Mouse (Mus musculus): ENCODE results near the gene Ikzf2. TPM values are rescaled to one million over a fixed set of nuclear protein-coding genes. Genes with fewer than 3 reads are reported as not detected.

Ikzf2 gene
- polyA plus RNA-seq, 1 experiment from 2014 or later, result 2.4 TPM

- H3K27ac ChIP-seq (replicated peaks), result no peak overlapping the region
- 24% methylated on average over 5 of the region's 5 CpGs for WGBS
- no peak overlapping the region for H3K4me3 ChIP-seq (ENCODE audit: low read depth, low read length)
- no peak overlapping the region for H3K9ac ChIP-seq (ENCODE audit: low read length)
- ATAC-seq (ENCODE audit: low FRiP score, low TSS enrichment), result no peak
- TF ChIP-seq CTCF (IDR thresholded peaks at IDR 0.05; ENCODE audit: low read depth) (no peak), EP300 (optimal IDR thresholded peaks at IDR 0.05) (no peak)
- DNase-seq (ENCODE audit: low spot score), result no peak
- no peak overlapping the region for H3K4me2 ChIP-seq (replicated peaks; ENCODE audit: low read depth)
- H3K4me1 ChIP-seq (replicated peaks; ENCODE audit: control insufficient read depth, insufficient read depth), result no peaks in the 10 kb centered on the region
- H3K27me3 ChIP-seq (ENCODE audit: control insufficient read depth, insufficient read depth, low read length), result no peaks in the 10 kb centered on the region
- H3K9me3 ChIP-seq (ENCODE audit: control insufficient read depth, low read length), result no peaks in the 10 kb centered on the region
- H3K36me3 ChIP-seq (ENCODE audit: control insufficient read depth, insufficient read depth, low read length), result no peaks in the 10 kb centered on the region
Observed at GRCm38 (mm10) chr1:69513595-69514250, 173.3 kb downstream of the Ikzf2 start.

- H3K4me1 ChIP-seq (replicated peaks; ENCODE audit: control insufficient read depth, insufficient read depth), result no peaks in the 10 kb centered on the region
- WGBS, result 42% methylated on average over 3 of the region's 3 CpGs
- no peaks in the 10 kb centered on the region for H3K27me3 ChIP-seq (ENCODE audit: control insufficient read depth, insufficient read depth, low read length)
- H3K27ac ChIP-seq (replicated peaks), result no peak overlapping the region
- TF ChIP-seq EP300 (optimal IDR thresholded peaks at IDR 0.05), result no peak
- no peak for TF ChIP-seq CTCF (IDR thresholded peaks at IDR 0.05; ENCODE audit: low read depth)
- ATAC-seq (ENCODE audit: low FRiP score, low TSS enrichment), result no peak
- H3K4me3 ChIP-seq (ENCODE audit: low read depth, low read length), result no peak overlapping the region
- H3K36me3 ChIP-seq (ENCODE audit: control insufficient read depth, insufficient read depth, low read length), result no peaks in the 10 kb centered on the region
- no peak overlapping the region for H3K4me2 ChIP-seq (replicated peaks; ENCODE audit: low read depth)
- no peaks in the 10 kb centered on the region for H3K9me3 ChIP-seq (ENCODE audit: control insufficient read depth, low read length)
- no peak for DNase-seq (ENCODE audit: low spot score)
- H3K9ac ChIP-seq (ENCODE audit: low read length), result no peak overlapping the region
Observed at GRCm38 (mm10) chr1:69508275-69508674, 178.8 kb downstream of the Ikzf2 start.

GRCm38 (mm10) chr1:69507513-69507912 lies 179.5 kb downstream of the Ikzf2 start:
- no peak overlapping the region for H3K4me3 ChIP-seq (ENCODE audit: low read depth, low read length)
- no peak overlapping the region for H3K27ac ChIP-seq (replicated peaks)
- 78% methylated on average over 6 of the region's 6 CpGs for WGBS
- TF ChIP-seq CTCF (IDR thresholded peaks at IDR 0.05; ENCODE audit: low read depth), result no peak
- no peak for TF ChIP-seq EP300 (optimal IDR thresholded peaks at IDR 0.05)
- H3K4me1 ChIP-seq (replicated peaks; ENCODE audit: control insufficient read depth, insufficient read depth), result no peaks in the 10 kb centered on the region
- no peak overlapping the region for H3K9ac ChIP-seq (ENCODE audit: low read length)
- no peak for ATAC-seq (ENCODE audit: low FRiP score, low TSS enrichment)
- no peaks in the 10 kb centered on the region for H3K27me3 ChIP-seq (ENCODE audit: control insufficient read depth, insufficient read depth, low read length)
- no peak overlapping the region for H3K4me2 ChIP-seq (replicated peaks; ENCODE audit: low read depth)
- H3K36me3 ChIP-seq (ENCODE audit: control insufficient read depth, insufficient read depth, low read length), result no peaks in the 10 kb centered on the region
- no peak for DNase-seq (ENCODE audit: low spot score)
- no peaks in the 10 kb centered on the region for H3K9me3 ChIP-seq (ENCODE audit: control insufficient read depth, low read length)

GRCm38 (mm10) chr1:69506615-69507159 lies 180.4 kb downstream of the Ikzf2 start:
- Histone ChIP-seq H3K27ac (replicated peaks) (no peak overlapping the region), H3K4me3 (ENCODE audit: low read depth, low read length) (no peak overlapping the region), H3K4me1 (replicated peaks; ENCODE audit: control insufficient read depth, insufficient read depth) (no peaks in the 10 kb centered on the region), H3K4me2 (replicated peaks; ENCODE audit: low read depth) (no peak overlapping the region), H3K27me3 (ENCODE audit: control insufficient read depth, insufficient read depth, low read length) (no peaks in the 10 kb centered on the region), H3K9ac (ENCODE audit: low read length) (no peak overlapping the region), H3K36me3 (ENCODE audit: control insufficient read depth, insufficient read depth, low read length) (no peaks in the 10 kb centered on the region), H3K9me3 (ENCODE audit: control insufficient read depth, low read length) (no peaks in the 10 kb centered on the region)
- no peak for TF ChIP-seq EP300 (optimal IDR thresholded peaks at IDR 0.05)
- TF ChIP-seq CTCF (IDR thresholded peaks at IDR 0.05; ENCODE audit: low read depth), result no peak
- DNase-seq (ENCODE audit: low spot score), result no peak
- ATAC-seq (ENCODE audit: low FRiP score, low TSS enrichment), result no peak
- whole genome bisulfite sequencing, result 84% methylated on average over 7 of the region's 7 CpGs

- Histone ChIP-seq H3K36me3 (ENCODE audit: control insufficient read depth, insufficient read depth, low read length) (no peaks in the 10 kb centered on the region), H3K9ac (ENCODE audit: low read length) (no peak overlapping the region), H3K4me1 (replicated peaks; ENCODE audit: control insufficient read depth, insufficient read depth) (no peaks in the 10 kb centered on the region), H3K4me3 (ENCODE audit: low read depth, low read length) (no peak overlapping the region), H3K27me3 (ENCODE audit: control insufficient read depth, insufficient read depth, low read length) (no peaks in the 10 kb centered on the region), H3K9me3 (ENCODE audit: control insufficient read depth, low read length) (no peaks in the 10 kb centered on the region), H3K4me2 (replicated peaks; ENCODE audit: low read depth) (no peak overlapping the region), H3K27ac (replicated peaks) (no peak overlapping the region)
- 95% methylated on average over 6 of the region's 6 CpGs for WGBS
- no peak for DNase-seq (ENCODE audit: low spot score)
- TF ChIP-seq CTCF (IDR thresholded peaks at IDR 0.05; ENCODE audit: low read depth), result no peak
- TF ChIP-seq EP300 (optimal IDR thresholded peaks at IDR 0.05), result no peak
- ATAC-seq (ENCODE audit: low FRiP score, low TSS enrichment), result no peak
Observed at GRCm38 (mm10) chr1:69506011-69506410, 181.0 kb downstream of the Ikzf2 start.

- H3K9ac ChIP-seq (ENCODE audit: low read length), result no peak overlapping the region
- H3K4me1 ChIP-seq (replicated peaks; ENCODE audit: control insufficient read depth, insufficient read depth), result no peaks in the 10 kb centered on the region
- no peak overlapping the region for H3K4me3 ChIP-seq (ENCODE audit: low read depth, low read length)
- H3K27me3 ChIP-seq (ENCODE audit: control insufficient read depth, insufficient read depth, low read length), result no peaks in the 10 kb centered on the region
- ATAC-seq (ENCODE audit: low FRiP score, low TSS enrichment) (no peak), DNase-seq (ENCODE audit: low spot score) (no peak)
- no peaks in the 10 kb centered on the region for H3K36me3 ChIP-seq (ENCODE audit: control insufficient read depth, insufficient read depth, low read length)
- TF ChIP-seq EP300 (optimal IDR thresholded peaks at IDR 0.05) (no peak), CTCF (IDR thresholded peaks at IDR 0.05; ENCODE audit: low read depth) (no peak)
- H3K4me2 ChIP-seq (replicated peaks; ENCODE audit: low read depth), result no peak overlapping the region
- no peaks in the 10 kb centered on the region for H3K9me3 ChIP-seq (ENCODE audit: control insufficient read depth, low read length)
- H3K27ac ChIP-seq (replicated peaks), result no peak overlapping the region
- 66% methylated on average over 3 of the region's 3 CpGs for WGBS
Observed at GRCm38 (mm10) chr1:69500388-69500787, 186.7 kb downstream of the Ikzf2 start.
